Mouse (Mus musculus) ES-E14 (cell line): ENCODE measurements around the gene Arpc5l.

ENCODE experiments used
- CHD2 ChIP-seq: IDR thresholded peaks from 2 replicates; pipeline ENCODE4 v1.6.1; 2014; ENCODE audit warnings: mild to moderate bottlenecking, low read depth, low read length, inconsistent platforms
- HCFC1 ChIP-seq: IDR thresholded peaks from 2 replicates; pipeline ENCODE4 v1.6.1; 2012; ENCODE audit warnings: low read length, inconsistent platforms, borderline replicate concordance; ENCODE audit not compliant: insufficient read depth
- MAFK ChIP-seq: IDR thresholded peaks from 2 replicates; pipeline ENCODE4 v1.6.1; 2014; ENCODE audit warnings: mild to moderate bottlenecking, low read depth, low read length, inconsistent platforms; ENCODE audit not compliant: insufficient read depth
- ZNF384 ChIP-seq: IDR thresholded peaks from 2 replicates; pipeline ENCODE4 v1.6.1; 2012; ENCODE audit warnings: low read depth, low read length, inconsistent platforms

DNA sequence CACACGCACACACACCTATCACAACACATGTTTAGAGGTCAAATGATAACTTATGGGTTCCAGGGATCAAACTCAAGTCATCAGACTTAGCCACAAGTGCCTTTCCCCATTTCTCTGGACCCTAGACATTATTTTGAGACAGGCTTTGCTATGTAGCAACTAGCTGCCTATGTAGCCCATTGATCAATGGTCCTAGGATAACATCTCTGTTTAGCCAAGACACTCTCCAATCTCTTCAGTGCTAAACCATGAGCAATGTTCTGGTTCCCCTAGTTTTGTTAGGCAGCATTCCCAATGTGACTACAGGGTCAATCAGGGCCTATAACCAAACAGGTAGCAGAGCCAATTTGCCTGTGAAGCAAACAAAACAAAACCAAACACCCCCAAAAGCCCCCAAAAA is 43.4 kb downstream of the Arpc5l start:
- no peak for TF ChIP-seq HCFC1
- TF ChIP-seq CHD2, result no peak
- no peak for TF ChIP-seq ZNF384
- TF ChIP-seq MAFK, result no peak
